Mouse (Mus musculus): ENCODE results near the gene Rassf4. TPM values are rescaled to one million over a fixed set of nuclear protein-coding genes. Genes with fewer than 3 reads are reported as not detected.

The Rassf4 gene
- polyA plus RNA-seq (2015; fragmentation: Nextera tagmentation; extraction: Ambion mirVana), result 14.4 and 14.5 TPM in 2 replicates

- under 1% methylated on average over 44 of the region's 44 CpGs for WGBS
- peak; percentile 85 for ATAC-seq (ENCODE audit: insufficient number of reproducible peaks, insufficient read depth, low FRiP score, low TSS enrichment, low read depth)
- no peaks in the 10 kb centered on the region for H3K9me3 ChIP-seq
- peak within 1 kb of the TSS; percentile 97 for H3K4me2 ChIP-seq
- no peak within 1 kb of the TSS for H3K27ac ChIP-seq
- peak within 1 kb of the TSS; percentile 55 for H3K4me3 ChIP-seq
- H3K27me3 ChIP-seq, result peaks cover 31% of the 10 kb centered on the region
- H3K9ac ChIP-seq, result peak within 1 kb of the TSS; percentile 69
- no peaks in the 10 kb centered on the region for H3K36me3 ChIP-seq
- peaks cover 29% of the 10 kb centered on the region for H3K4me1 ChIP-seq
Observed at GRCm38 (mm10) chr6:116673471-116674282, at the start of gene Rassf4. Gene Rassf4 (minus strand): TSS chr6:116673952.

GRCm38 (mm10) chr6:116718920-116719319 lies 45.2 kb upstream of the Rassf4 start:
- ATAC-seq (ENCODE audit: insufficient number of reproducible peaks, insufficient read depth, low FRiP score, low TSS enrichment, low read depth), result no peak
- Histone ChIP-seq H3K4me2 (no peak overlapping the region), H3K27ac (no peak overlapping the region), H3K27me3 (no peaks in the 10 kb centered on the region), H3K9me3 (no peaks in the 10 kb centered on the region), H3K4me3 (no peak overlapping the region), H3K9ac (no peak overlapping the region), H3K36me3 (no peaks in the 10 kb centered on the region), H3K4me1 (peaks cover 5% of the 10 kb centered on the region; the same call in 1 of the 2 replicates)
- WGBS, result 84% methylated on average over 4 of the region's 4 CpGs

- Histone ChIP-seq H3K9me3 (no peaks in the 10 kb centered on the region), H3K27me3 (no peaks in the 10 kb centered on the region), H3K4me3 (no peak overlapping the region), H3K4me2 (no peak overlapping the region), H3K9ac (no peak overlapping the region), H3K36me3 (no peaks in the 10 kb centered on the region), H3K4me1 (peaks cover 5% of the 10 kb centered on the region; the same call in 1 of the 2 replicates), H3K27ac (no peak overlapping the region)
- 83% methylated on average over 4 of the region's 4 CpGs for WGBS
- no peak for ATAC-seq (ENCODE audit: insufficient number of reproducible peaks, insufficient read depth, low FRiP score, low TSS enrichment, low read depth)
Observed at GRCm38 (mm10) chr6:116718361-116718760, 44.6 kb upstream of the Rassf4 start.

GRCm38 (mm10) chr6:116717851-116718250 lies 44.1 kb upstream of the Rassf4 start:
- H3K36me3 ChIP-seq, result no peaks in the 10 kb centered on the region
- no peaks in the 10 kb centered on the region for H3K27me3 ChIP-seq
- no peak for ATAC-seq (ENCODE audit: insufficient number of reproducible peaks, insufficient read depth, low FRiP score, low TSS enrichment, low read depth)
- H3K9ac ChIP-seq, result no peak overlapping the region
- H3K9me3 ChIP-seq, result no peaks in the 10 kb centered on the region
- H3K4me2 ChIP-seq, result no peak overlapping the region
- peaks cover 5% of the 10 kb centered on the region; the same call in 1 of the 2 replicates for H3K4me1 ChIP-seq
- no peak overlapping the region for H3K27ac ChIP-seq
- 89% methylated on average over 7 of the region's 7 CpGs for WGBS
- H3K4me3 ChIP-seq, result no peak overlapping the region

GRCm38 (mm10) chr6:116716666-116717065 lies 42.9 kb upstream of the Rassf4 start, which contains the start of gene Tmem72:
Gene Tmem72 (minus strand): TSS chr6:116716913.
- no peak within 1 kb of the TSS for H3K4me3 ChIP-seq
- ATAC-seq (ENCODE audit: insufficient number of reproducible peaks, insufficient read depth, low FRiP score, low TSS enrichment, low read depth), result no peak
- H3K36me3 ChIP-seq, result no peaks in the 10 kb centered on the region
- no peak within 1 kb of the TSS for H3K9ac ChIP-seq
- no peaks in the 10 kb centered on the region for H3K9me3 ChIP-seq
- H3K4me1 ChIP-seq, result peaks cover 5% of the 10 kb centered on the region; the same call in 1 of the 2 replicates
- no peak within 1 kb of the TSS for H3K27ac ChIP-seq
- 61% methylated on average over 8 of the region's 8 CpGs for WGBS
- H3K4me2 ChIP-seq, result no peak within 1 kb of the TSS
- no peaks in the 10 kb centered on the region for H3K27me3 ChIP-seq

GRCm38 (mm10) chr6:116715166-116715565 lies 41.4 kb upstream of the Rassf4 start:
- Histone ChIP-seq H3K9me3 (no peaks in the 10 kb centered on the region), H3K4me2 (no peak overlapping the region), H3K9ac (no peak overlapping the region), H3K27ac (no peak overlapping the region), H3K27me3 (no peaks in the 10 kb centered on the region), H3K4me3 (no peak overlapping the region), H3K4me1 (peaks cover 5% of the 10 kb centered on the region; the same call in 1 of the 2 replicates), H3K36me3 (no peaks in the 10 kb centered on the region)
- no peak for ATAC-seq (ENCODE audit: insufficient number of reproducible peaks, insufficient read depth, low FRiP score, low TSS enrichment, low read depth)
- 82% methylated on average over 2 of the region's 2 CpGs for WGBS

- 74% methylated on average over 5 of the region's 5 CpGs for WGBS
- H3K4me3 ChIP-seq, result no peak overlapping the region
- H3K27ac ChIP-seq, result no peak overlapping the region
- H3K36me3 ChIP-seq, result no peaks in the 10 kb centered on the region
- no peak overlapping the region for H3K9ac ChIP-seq
- no peak overlapping the region for H3K4me2 ChIP-seq
- no peaks in the 10 kb centered on the region for H3K27me3 ChIP-seq
- H3K9me3 ChIP-seq, result no peaks in the 10 kb centered on the region
- ATAC-seq (ENCODE audit: insufficient number of reproducible peaks, insufficient read depth, low FRiP score, low TSS enrichment, low read depth), result no peak
- H3K4me1 ChIP-seq, result peaks cover 5% of the 10 kb centered on the region; the same call in 1 of the 2 replicates
Observed at GRCm38 (mm10) chr6:116714576-116714975, 40.8 kb upstream of the Rassf4 start.

GRCm38 (mm10) chr6:116713966-116714365 lies 40.2 kb upstream of the Rassf4 start:
- Histone ChIP-seq H3K4me2 (no peak overlapping the region), H3K9ac (no peak overlapping the region), H3K36me3 (no peaks in the 10 kb centered on the region), H3K27me3 (no peaks in the 10 kb centered on the region), H3K4me1 (peaks cover 5% of the 10 kb centered on the region; the same call in 1 of the 2 replicates), H3K4me3 (no peak overlapping the region), H3K9me3 (no peaks in the 10 kb centered on the region), H3K27ac (no peak overlapping the region)
- ATAC-seq (ENCODE audit: insufficient number of reproducible peaks, insufficient read depth, low FRiP score, low TSS enrichment, low read depth), result no peak
- 89% methylated on average over 3 of the region's 3 CpGs for WGBS

- H3K9me3 ChIP-seq, result no peaks in the 10 kb centered on the region
- H3K4me2 ChIP-seq, result no peak overlapping the region
- no peak for ATAC-seq (ENCODE audit: insufficient number of reproducible peaks, insufficient read depth, low FRiP score, low TSS enrichment, low read depth)
- H3K9ac ChIP-seq, result no peak overlapping the region
- H3K36me3 ChIP-seq, result no peaks in the 10 kb centered on the region
- H3K4me3 ChIP-seq, result no peak overlapping the region
- no peaks in the 10 kb centered on the region for H3K27me3 ChIP-seq
- H3K4me1 ChIP-seq, result peaks cover 5% of the 10 kb centered on the region; the same call in 1 of the 2 replicates
- WGBS, result 85% methylated on average over 3 of the region's 3 CpGs
- no peak overlapping the region for H3K27ac ChIP-seq
Observed at GRCm38 (mm10) chr6:116712503-116712902, 38.8 kb upstream of the Rassf4 start.

GRCm38 (mm10) chr6:116712062-116712461 lies 38.3 kb upstream of the Rassf4 start:
- peaks cover 5% of the 10 kb centered on the region; the same call in 1 of the 2 replicates for H3K4me1 ChIP-seq
- no peaks in the 10 kb centered on the region for H3K27me3 ChIP-seq
- no peak overlapping the region for H3K27ac ChIP-seq
- H3K36me3 ChIP-seq, result no peaks in the 10 kb centered on the region
- H3K9ac ChIP-seq, result no peak overlapping the region
- H3K9me3 ChIP-seq, result no peaks in the 10 kb centered on the region
- ATAC-seq (ENCODE audit: insufficient number of reproducible peaks, insufficient read depth, low FRiP score, low TSS enrichment, low read depth), result no peak
- 25% methylated on average over 5 of the region's 5 CpGs for WGBS
- H3K4me2 ChIP-seq, result no peak overlapping the region
- H3K4me3 ChIP-seq, result no peak overlapping the region

- Histone ChIP-seq H3K4me2 (no peak overlapping the region), H3K4me1 (no peaks in the 10 kb centered on the region), H3K4me3 (no peak overlapping the region), H3K9me3 (no peaks in the 10 kb centered on the region), H3K27me3 (no peaks in the 10 kb centered on the region), H3K36me3 (no peaks in the 10 kb centered on the region), H3K27ac (no peak overlapping the region), H3K9ac (no peak overlapping the region)
- no peak for ATAC-seq (ENCODE audit: insufficient number of reproducible peaks, insufficient read depth, low FRiP score, low TSS enrichment, low read depth)
- WGBS, result 73% methylated on average over 6 of the region's 6 CpGs
Observed at GRCm38 (mm10) chr6:116704320-116704719, 30.6 kb upstream of the Rassf4 start.

GRCm38 (mm10) chr6:116700821-116701220 lies 27.1 kb upstream of the Rassf4 start:
- H3K4me1 ChIP-seq, result no peaks in the 10 kb centered on the region
- ATAC-seq (ENCODE audit: insufficient number of reproducible peaks, insufficient read depth, low FRiP score, low TSS enrichment, low read depth), result no peak
- no peak overlapping the region for H3K27ac ChIP-seq
- H3K36me3 ChIP-seq, result no peaks in the 10 kb centered on the region
- H3K27me3 ChIP-seq, result no peaks in the 10 kb centered on the region
- no peak overlapping the region for H3K4me3 ChIP-seq
- no peak overlapping the region for H3K4me2 ChIP-seq
- no peak overlapping the region for H3K9ac ChIP-seq
- H3K9me3 ChIP-seq, result no peaks in the 10 kb centered on the region
